Mouse (Mus musculus) left cerebral cortex, postnatal 14 days (tissue): Measurements from ENCODE around the gene Susd2. TPM values are rescaled to one million over a fixed set of nuclear protein-coding genes. Genes with fewer than 3 reads are reported as not detected.

ENCODE experiments used
- total RNA-seq, 2 experiments: library from RNA; stranded (reverse); gene quantifications; 2 replicates each; pipeline ENCODE4 v1.2.3; 2021

Gene Susd2
- total RNA-seq, 2 experiments from 2014 or later: 4.3 to 4.8 TPM

Other genes with a start within 250 kb of the Susd2 start
- gene Upb1, start 242.9 kb downstream of the Susd2 start, total RNA-seq: under 1 TPM; 0.55 to 0.66 TPM
- 10 to 100 TPM; 78.1 to 84.3 TPM for gene Snrpd3, start 126.5 kb downstream of the Susd2 start, total RNA-seq
- gene Gucd1, start 126.0 kb downstream of the Susd2 start, total RNA-seq: 10 to 100 TPM; 20.6 to 23.1 TPM
- 10 to 100 TPM; 10.0 to 11.4 TPM for gene Lrrc75b, start 83.7 kb downstream of the Susd2 start, total RNA-seq
- 1 to 10 TPM; 1.5 to 1.6 TPM for gene Ggt1, start 82.4 kb downstream of the Susd2 start, total RNA-seq
- 1 to 10 TPM; 4.4 to 4.5 TPM for gene Ggt5, start 54.7 kb downstream of the Susd2 start, total RNA-seq
- gene Cabin1, start 120.3 kb upstream of the Susd2 start, total RNA-seq: 10 to 100 TPM; 79.8 to 82.9 TPM
- 10 to 100 TPM; 32.8 to 40.5 TPM for gene Ddt, start 129.4 kb upstream of the Susd2 start, total RNA-seq
- not detected for gene Gm20441, start 136.9 kb upstream of the Susd2 start, total RNA-seq
- 1 to 10 TPM; 1.5 to 1.7 TPM for gene Gstt3, start 137.4 kb upstream of the Susd2 start, total RNA-seq
- 1 to 10 TPM; 3.0 to 4.7 TPM for gene Gstt1, start 154.6 kb upstream of the Susd2 start, total RNA-seq
- not detected for gene Gstt4, start 178.5 kb upstream of the Susd2 start, total RNA-seq
- gene Gstt2, start 193.4 kb upstream of the Susd2 start, total RNA-seq: 1 to 10 TPM; 4.1 to 4.5 TPM
- gene Mif, start 216.2 kb upstream of the Susd2 start, total RNA-seq: 100 to 1,000 TPM; 690 to 714 TPM
- 1 to 10 TPM; 1.9 to 2.6 TPM for gene Derl3, start 249.4 kb upstream of the Susd2 start, total RNA-seq